Mouse (Mus musculus) intestine, embryonic 14.5 days (tissue): ENCODE measurements at regions not wholly inside any gene's neighbourhood (a gene's known extent, or its start where the extent isn't known, plus 50 kb on each side); places are given as distances from the start of the nearest gene placed in this dataset.

Source experiments
- ATAC-seq: fragments of 200-750 bp; cut with Nextera tagmentation; replicated peaks from 2 replicates; pipeline ENCODE4 v1.8.0; 2017; ENCODE audit warnings: low read depth, moderate number of reproducible peaks, moderate TSS enrichment, moderate library complexity; ENCODE audit not compliant: low FRiP score, low TSS enrichment
- DNase-seq: peaks from one replicate; pipeline ENCODE4 v3.0.0-alpha.2; 2018; ENCODE audit warnings: low spot score
- H3K27ac ChIP-seq: fragments of 300-500 bp; sonication (generic); 2 replicates; pipeline ENCODE4 v1.5.1; 2014; ENCODE audit warnings: low read depth, mild to moderate bottlenecking, control low read depth
- H3K27me3 ChIP-seq: fragments of 300-500 bp; sonication (generic); replicated peaks from 2 replicates; pipeline ENCODE4 v1.6.1; 2014; ENCODE audit warnings: low read length, control low read depth; ENCODE audit not compliant: control insufficient read depth, insufficient read depth
- H3K36me3 ChIP-seq: fragments of 300-500 bp; sonication (generic); 2 replicates; pipeline ENCODE4 v1.6.1; 2014; ENCODE audit warnings: low read length, control low read depth; ENCODE audit not compliant: control insufficient read depth, insufficient read depth
- H3K4me1 ChIP-seq: fragments of 300-500 bp; sonication (generic); replicated peaks from 2 replicates; pipeline ENCODE4 v1.6.1; 2014; ENCODE audit warnings: low read length, control low read depth, mixed read lengths; ENCODE audit not compliant: control insufficient read depth, insufficient read depth
- H3K4me2 ChIP-seq: fragments of 300-500 bp; sonication (generic); 2 replicates; pipeline ENCODE4 v1.6.1; 2014; ENCODE audit warnings: low read length
- H3K4me3 ChIP-seq: fragments of 300-500 bp; sonication (generic); 2 replicates; pipeline ENCODE4 v1.5.1; 2014; ENCODE audit warnings: low read depth, low read length, control low read depth, mixed read lengths
- H3K9ac ChIP-seq: fragments of 300-500 bp; sonication (generic); 2 replicates; pipeline ENCODE4 v1.6.1; 2014; ENCODE audit warnings: mild to moderate bottlenecking, low read length
- H3K9me3 ChIP-seq: fragments of 300-500 bp; sonication (generic); 2 replicates; pipeline ENCODE4 v1.6.1; 2016; ENCODE audit warnings: low read length, control low read depth; ENCODE audit not compliant: control insufficient read depth
- WGBS: fragments of 180-500 bp; shearing (Covaris S2); extraction: QIAGEN DNeasy Blood & Tissue Kit; methylation state at CpG from one replicate; pipeline ENCODE4 v1.1.7; 2014; 5-methylcytosine and 5-hydroxymethylcytosine counted together

- ATAC-seq (no peak), DNase-seq (no peak)
- H3K9ac ChIP-seq: no peak overlapping the region
- no peak overlapping the region for H3K4me3 ChIP-seq
- H3K4me2 ChIP-seq: no peak overlapping the region
- no peak overlapping the region for H3K27ac ChIP-seq
- H3K9me3 ChIP-seq: no peaks in the 10 kb centered on the region
- no peaks in the 10 kb centered on the region for H3K36me3 ChIP-seq
- H3K27me3 ChIP-seq: no peaks in the 10 kb centered on the region
- 73% methylated on average over 3 of the region's 3 CpGs for WGBS
- H3K4me1 ChIP-seq: no peaks in the 10 kb centered on the region
Observed at GRCm38 (mm10) chr3:42163666-42164065, 421.3 kb downstream of the D3Ertd751e start.

DNA sequence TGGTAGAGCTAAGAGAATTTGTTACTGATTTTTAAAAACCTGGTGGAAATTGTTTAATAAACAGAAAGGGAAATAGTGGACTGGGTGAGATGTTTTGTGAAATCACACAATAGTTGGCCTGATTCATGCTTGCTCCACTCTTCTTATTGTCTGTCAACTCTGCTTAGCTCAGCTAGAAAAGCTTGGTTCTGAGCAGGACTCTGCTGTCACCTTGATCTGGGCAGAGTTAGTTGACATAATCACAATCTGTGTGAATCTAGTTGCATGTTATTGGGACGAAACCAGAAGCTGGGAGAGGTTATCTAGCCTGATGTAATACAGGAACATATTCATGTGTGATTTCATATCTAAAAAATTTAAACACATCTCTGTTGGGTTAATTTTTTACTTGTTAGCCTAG is 456.8 kb downstream of the D3Ertd751e start:
- Histone ChIP-seq H3K9ac (no peak overlapping the region), H3K4me3 (no peak overlapping the region), H3K36me3 (no peaks in the 10 kb centered on the region), H3K4me2 (no peak overlapping the region), H3K9me3 (no peaks in the 10 kb centered on the region), H3K4me1 (no peaks in the 10 kb centered on the region), H3K27me3 (no peaks in the 10 kb centered on the region), H3K27ac (no peak overlapping the region)
- no peak for ATAC-seq
- WGBS: 38% methylated on average over 1 of the region's 1 CpGs
- no peak for DNase-seq

DNA sequence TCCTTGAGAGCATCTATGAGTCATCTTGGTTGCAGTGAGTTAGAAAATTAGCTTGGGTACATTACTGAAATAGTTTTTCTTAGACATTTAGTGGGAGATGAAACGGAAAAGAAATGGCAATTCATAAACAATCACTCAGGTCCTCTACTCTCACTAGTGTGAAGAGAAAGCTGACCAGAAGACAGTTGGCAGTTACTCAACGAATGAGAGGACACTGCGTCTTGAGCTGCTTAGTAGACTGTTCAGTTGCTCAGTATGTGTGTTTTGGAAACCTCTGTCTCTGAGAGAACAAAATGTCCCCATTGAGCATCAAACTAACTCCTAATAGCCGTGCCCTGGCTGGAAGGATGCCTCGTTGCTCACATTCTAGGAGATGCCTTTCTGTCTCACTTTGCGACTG is 459.0 kb downstream of the D3Ertd751e start:
- DNase-seq: no peak
- 85% methylated on average over 6 of the region's 6 CpGs for WGBS
- H3K4me2 ChIP-seq: no peak overlapping the region
- no peak overlapping the region for H3K4me3 ChIP-seq
- H3K36me3 ChIP-seq: no peaks in the 10 kb centered on the region
- ATAC-seq: no peak
- no peaks in the 10 kb centered on the region for H3K9me3 ChIP-seq
- no peak overlapping the region for H3K9ac ChIP-seq
- H3K27me3 ChIP-seq: no peaks in the 10 kb centered on the region
- H3K27ac ChIP-seq: no peak overlapping the region
- H3K4me1 ChIP-seq: no peaks in the 10 kb centered on the region

- 78% methylated on average over 4 of the region's 4 CpGs for WGBS
- Histone ChIP-seq H3K36me3 (no peaks in the 10 kb centered on the region), H3K9me3 (no peaks in the 10 kb centered on the region), H3K27me3 (no peaks in the 10 kb centered on the region), H3K27ac (no peak overlapping the region), H3K4me3 (no peak overlapping the region), H3K4me1 (no peaks in the 10 kb centered on the region), H3K9ac (no peak overlapping the region), H3K4me2 (no peak overlapping the region)
- ATAC-seq (no peak), DNase-seq (no peak)
Observed at GRCm38 (mm10) chr3:42205640-42206039, 463.2 kb downstream of the D3Ertd751e start.

GRCm38 (mm10) chr3:42211420-42211819 is 469.0 kb downstream of the D3Ertd751e start:
- no peak for DNase-seq
- WGBS: 88% methylated on average over 3 of the region's 3 CpGs
- Histone ChIP-seq H3K27ac (no peak overlapping the region), H3K9me3 (no peaks in the 10 kb centered on the region), H3K4me2 (no peak overlapping the region), H3K36me3 (no peaks in the 10 kb centered on the region), H3K4me1 (0 out of 2 replicates have a peak, but pooled peaks cover 3% of the 10 kb centered on the region), H3K4me3 (no peak overlapping the region), H3K9ac (no peak overlapping the region), H3K27me3 (no peaks in the 10 kb centered on the region)
- ATAC-seq: no peak

DNA sequence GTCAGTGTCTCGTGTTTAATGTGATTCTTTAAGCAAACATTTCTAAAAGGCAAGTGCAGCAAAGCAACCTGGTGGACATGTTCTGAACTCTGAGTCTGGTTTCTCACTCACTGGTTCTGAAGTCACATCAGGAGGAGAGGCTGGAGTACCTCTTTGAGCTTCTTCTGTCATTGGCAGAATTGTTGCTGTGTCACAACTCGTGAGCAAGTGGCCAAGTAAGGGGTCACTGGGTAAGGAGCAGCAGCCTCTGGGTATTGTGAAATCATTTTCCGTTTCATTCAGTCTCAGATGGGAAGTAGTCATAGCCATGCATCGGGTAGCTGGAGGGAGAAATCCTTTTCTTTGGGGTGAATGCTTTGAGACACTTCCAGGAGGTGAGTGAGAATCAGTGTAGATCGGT is 470.0 kb downstream of the D3Ertd751e start:
- ATAC-seq (no peak), DNase-seq (no peak)
- Histone ChIP-seq H3K27me3 (no peaks in the 10 kb centered on the region), H3K4me1 (0 out of 2 replicates have a peak, but pooled peaks cover 3% of the 10 kb centered on the region), H3K36me3 (no peaks in the 10 kb centered on the region), H3K9ac (no peak overlapping the region), H3K27ac (no peak overlapping the region), H3K4me3 (no peak overlapping the region), H3K4me2 (no peak overlapping the region), H3K9me3 (no peaks in the 10 kb centered on the region)
- 78% methylated on average over 5 of the region's 5 CpGs for WGBS

- no peak overlapping the region for H3K9ac ChIP-seq
- H3K27me3 ChIP-seq: no peaks in the 10 kb centered on the region
- WGBS: 81% methylated on average over 6 of the region's 6 CpGs
- no peak overlapping the region for H3K4me3 ChIP-seq
- H3K4me2 ChIP-seq: no peak overlapping the region
- H3K27ac ChIP-seq: no peak overlapping the region
- no peaks in the 10 kb centered on the region for H3K36me3 ChIP-seq
- H3K4me1 ChIP-seq: 0 out of 2 replicates have a peak, but pooled peaks cover 3% of the 10 kb centered on the region
- ATAC-seq (no peak), DNase-seq (no peak)
- H3K9me3 ChIP-seq: no peaks in the 10 kb centered on the region
Observed at GRCm38 (mm10) chr3:42213163-42213562, 470.8 kb downstream of the D3Ertd751e start.

- Histone ChIP-seq H3K4me3 (no peak overlapping the region), H3K36me3 (no peaks in the 10 kb centered on the region), H3K27me3 (no peaks in the 10 kb centered on the region), H3K27ac (no peak overlapping the region), H3K9me3 (no peaks in the 10 kb centered on the region), H3K9ac (no peak overlapping the region), H3K4me1 (0 out of 2 replicates have a peak, but pooled peaks cover 3% of the 10 kb centered on the region), H3K4me2 (no peak overlapping the region)
- WGBS: 39% methylated on average over 10 of the region's 10 CpGs
- DNase-seq: no peak
- no peak for ATAC-seq
Observed at GRCm38 (mm10) chr3:42214624-42215276, 472.3 kb downstream of the D3Ertd751e start.

DNA sequence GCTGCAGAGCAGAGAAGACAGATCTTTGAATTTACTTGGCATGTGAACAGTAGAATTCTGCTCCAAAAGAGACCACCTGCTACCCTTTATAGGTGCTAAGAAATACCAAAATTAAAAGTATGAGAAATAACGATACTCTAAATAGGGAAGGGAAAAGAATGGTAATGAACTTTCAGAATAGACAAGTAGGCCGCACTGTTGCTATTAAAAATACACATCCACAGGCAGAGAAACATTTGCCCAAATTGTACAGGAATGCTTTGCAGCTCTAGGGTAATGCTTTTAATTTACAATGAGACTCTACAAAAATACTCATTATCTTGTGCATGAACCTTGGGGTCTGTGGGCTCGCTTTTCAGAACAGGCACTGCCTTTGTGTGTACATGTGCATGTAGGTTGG is 476.3 kb downstream of the D3Ertd751e start:
- DNase-seq (no peak), ATAC-seq (no peak)
- Histone ChIP-seq H3K4me1 (0 out of 2 replicates have a peak, but pooled peaks cover 3% of the 10 kb centered on the region), H3K27me3 (no peaks in the 10 kb centered on the region), H3K9ac (no peak overlapping the region), H3K27ac (no peak overlapping the region), H3K9me3 (no peaks in the 10 kb centered on the region), H3K4me2 (no peak overlapping the region), H3K36me3 (no peaks in the 10 kb centered on the region), H3K4me3 (no peak overlapping the region)
- WGBS: 92% methylated on average over 3 of the region's 3 CpGs
